Mouse (Mus musculus): ENCODE measurements at regions not wholly inside any gene's neighbourhood (a gene's known extent, or its start where the extent isn't known, plus 50 kb on each side); places are given as distances from the start of the nearest gene placed in this dataset.

GRCm38 (mm10) chr1:64297343-64297742, 175.3 kb upstream of the Klf7 start:
- H3K27me3 ChIP-seq (ENCODE audit: control insufficient read depth, insufficient read depth, low read length), result no peaks in the 10 kb centered on the region
- H3K4me1 ChIP-seq (ENCODE audit: control insufficient read depth, insufficient read depth, low read length), result peaks cover 3% of the 10 kb centered on the region; the same call in 1 of the 2 replicates
- 80% methylated on average over 5 of the region's 5 CpGs for WGBS (ENCODE audit: insufficient replicate concordance)
- H3K9me3 ChIP-seq (replicated peaks; ENCODE audit: control insufficient read depth, low read length), result no peaks in the 10 kb centered on the region
- ATAC-seq (replicated peaks; ENCODE audit: insufficient number of reproducible peaks, low FRiP score, low TSS enrichment), result no peak
- H3K27ac ChIP-seq (ENCODE audit: low read depth, low read length), result no peak overlapping the region
- no peak overlapping the region for H3K9ac ChIP-seq (ENCODE audit: low read depth, low read length)
- H3K4me2 ChIP-seq, result no peak overlapping the region
- H3K36me3 ChIP-seq (ENCODE audit: control insufficient read depth, insufficient read depth, low read length), result no peaks in the 10 kb centered on the region
- no peak overlapping the region for H3K4me3 ChIP-seq (ENCODE audit: low read depth, low read length)

- Histone ChIP-seq H3K27me3 (ENCODE audit: control insufficient read depth, insufficient read depth, low read length) (no peaks in the 10 kb centered on the region), H3K4me2 (no peak overlapping the region), H3K9ac (ENCODE audit: low read depth, low read length) (no peak overlapping the region), H3K4me1 (ENCODE audit: control insufficient read depth, insufficient read depth, low read length) (no peaks in the 10 kb centered on the region), H3K4me3 (ENCODE audit: low read depth, low read length) (no peak overlapping the region), H3K27ac (ENCODE audit: low read depth, low read length) (no peak overlapping the region), H3K36me3 (ENCODE audit: control insufficient read depth, insufficient read depth, low read length) (no peaks in the 10 kb centered on the region), H3K9me3 (replicated peaks; ENCODE audit: control insufficient read depth, low read length) (no peaks in the 10 kb centered on the region)
- 49% methylated on average over 6 of the region's 6 CpGs for WGBS (ENCODE audit: insufficient replicate concordance)
- ATAC-seq (replicated peaks; ENCODE audit: insufficient number of reproducible peaks, low FRiP score, low TSS enrichment), result no peak
Observed at GRCm38 (mm10) chr1:64295512-64295945, 173.4 kb upstream of the Klf7 start.

- H3K4me1 ChIP-seq (ENCODE audit: control insufficient read depth, insufficient read depth, low read length), result no peaks in the 10 kb centered on the region
- no peaks in the 10 kb centered on the region for H3K36me3 ChIP-seq (ENCODE audit: control insufficient read depth, insufficient read depth, low read length)
- no peak overlapping the region for H3K4me2 ChIP-seq
- no peak overlapping the region for H3K9ac ChIP-seq (ENCODE audit: low read depth, low read length)
- H3K27ac ChIP-seq (ENCODE audit: low read depth, low read length), result no peak overlapping the region
- no peak overlapping the region for H3K4me3 ChIP-seq (ENCODE audit: low read depth, low read length)
- no peaks in the 10 kb centered on the region for H3K27me3 ChIP-seq (ENCODE audit: control insufficient read depth, insufficient read depth, low read length)
- ATAC-seq (replicated peaks; ENCODE audit: insufficient number of reproducible peaks, low FRiP score, low TSS enrichment), result no peak
- H3K9me3 ChIP-seq (replicated peaks; ENCODE audit: control insufficient read depth, low read length), result no peaks in the 10 kb centered on the region
- 80% methylated on average over 7 of the region's 7 CpGs for WGBS (ENCODE audit: insufficient replicate concordance)
Observed at GRCm38 (mm10) chr1:64295051-64295450, 173.0 kb upstream of the Klf7 start.

GRCm38 (mm10) chr1:64288812-64289447, 166.8 kb upstream of the Klf7 start:
- Histone ChIP-seq H3K4me3 (ENCODE audit: low read depth, low read length) (no peak overlapping the region), H3K9me3 (replicated peaks; ENCODE audit: control insufficient read depth, low read length) (no peaks in the 10 kb centered on the region), H3K4me2 (peak overlapping the region; percentile 25; the same call in 1 of the 2 replicates), H3K27ac (ENCODE audit: low read depth, low read length) (no peak overlapping the region), H3K27me3 (ENCODE audit: control insufficient read depth, insufficient read depth, low read length) (no peaks in the 10 kb centered on the region), H3K4me1 (ENCODE audit: control insufficient read depth, insufficient read depth, low read length) (peaks cover 7% of the 10 kb centered on the region; the same call in 1 of the 2 replicates), H3K36me3 (ENCODE audit: control insufficient read depth, insufficient read depth, low read length) (no peaks in the 10 kb centered on the region), H3K9ac (ENCODE audit: low read depth, low read length) (peak overlapping the region; percentile 30; the same call in 1 of the 2 replicates)
- 28% methylated on average over 12 of the region's 12 CpGs for WGBS (ENCODE audit: insufficient replicate concordance)
- ATAC-seq (replicated peaks; ENCODE audit: insufficient number of reproducible peaks, low FRiP score, low TSS enrichment), result 0 out of 2 replicates have a peak, but pooled peaks have one; percentile 39

GRCm38 (mm10) chr1:64287068-64287467, 165.0 kb upstream of the Klf7 start:
- Histone ChIP-seq H3K9ac (ENCODE audit: low read depth, low read length) (no peak overlapping the region), H3K4me1 (ENCODE audit: control insufficient read depth, insufficient read depth, low read length) (peaks cover 7% of the 10 kb centered on the region; the same call in 1 of the 2 replicates), H3K9me3 (replicated peaks; ENCODE audit: control insufficient read depth, low read length) (no peaks in the 10 kb centered on the region), H3K4me2 (no peak overlapping the region), H3K4me3 (ENCODE audit: low read depth, low read length) (no peak overlapping the region), H3K27me3 (ENCODE audit: control insufficient read depth, insufficient read depth, low read length) (no peaks in the 10 kb centered on the region), H3K27ac (ENCODE audit: low read depth, low read length) (no peak overlapping the region), H3K36me3 (ENCODE audit: control insufficient read depth, insufficient read depth, low read length) (no peaks in the 10 kb centered on the region)
- no peak for ATAC-seq (replicated peaks; ENCODE audit: insufficient number of reproducible peaks, low FRiP score, low TSS enrichment)
- WGBS (ENCODE audit: insufficient replicate concordance), result 65% methylated on average over 2 of the region's 2 CpGs

GRCm38 (mm10) chr1:64284656-64285055, 162.6 kb upstream of the Klf7 start:
- WGBS (ENCODE audit: insufficient replicate concordance), result 72% methylated on average over 8 of the region's 8 CpGs
- no peak for ATAC-seq (replicated peaks; ENCODE audit: insufficient number of reproducible peaks, low FRiP score, low TSS enrichment)

GRCm38 (mm10) chr1:64275865-64276264, 153.8 kb upstream of the Klf7 start:
- no peak overlapping the region for H3K9ac ChIP-seq (ENCODE audit: low read depth, low read length)
- no peak overlapping the region for H3K4me3 ChIP-seq (ENCODE audit: low read depth, low read length)
- H3K27ac ChIP-seq (ENCODE audit: low read depth, low read length), result no peak overlapping the region
- H3K36me3 ChIP-seq (ENCODE audit: control insufficient read depth, insufficient read depth, low read length), result no peaks in the 10 kb centered on the region
- H3K27me3 ChIP-seq (ENCODE audit: control insufficient read depth, insufficient read depth, low read length), result no peaks in the 10 kb centered on the region
- no peaks in the 10 kb centered on the region for H3K4me1 ChIP-seq (ENCODE audit: control insufficient read depth, insufficient read depth, low read length)
- no peak overlapping the region for H3K4me2 ChIP-seq
- no peak for ATAC-seq (replicated peaks; ENCODE audit: insufficient number of reproducible peaks, low FRiP score, low TSS enrichment)
- H3K9me3 ChIP-seq (replicated peaks; ENCODE audit: control insufficient read depth, low read length), result no peaks in the 10 kb centered on the region

More at GRCm38 (mm10) chr1:64284656-64285055, 162.6 kb upstream of the Klf7 start:
- Histone ChIP-seq H3K27me3 (ENCODE audit: control insufficient read depth, insufficient read depth, low read length) (no peaks in the 10 kb centered on the region), H3K4me1 (ENCODE audit: control insufficient read depth, insufficient read depth, low read length) (peaks cover 7% of the 10 kb centered on the region; the same call in 1 of the 2 replicates), H3K27ac (ENCODE audit: low read depth, low read length) (no peak overlapping the region), H3K9me3 (replicated peaks; ENCODE audit: control insufficient read depth, low read length) (no peaks in the 10 kb centered on the region), H3K9ac (ENCODE audit: low read depth, low read length) (no peak overlapping the region), H3K4me2 (no peak overlapping the region), H3K4me3 (ENCODE audit: low read depth, low read length) (no peak overlapping the region), H3K36me3 (ENCODE audit: control insufficient read depth, insufficient read depth, low read length) (no peaks in the 10 kb centered on the region)

- Histone ChIP-seq H3K27me3 (ENCODE audit: control insufficient read depth, insufficient read depth, low read length) (no peaks in the 10 kb centered on the region), H3K9me3 (replicated peaks; ENCODE audit: control insufficient read depth, low read length) (no peaks in the 10 kb centered on the region), H3K4me2 (no peak overlapping the region), H3K9ac (ENCODE audit: low read depth, low read length) (no peak overlapping the region), H3K27ac (ENCODE audit: low read depth, low read length) (no peak overlapping the region), H3K36me3 (ENCODE audit: control insufficient read depth, insufficient read depth, low read length) (no peaks in the 10 kb centered on the region), H3K4me1 (ENCODE audit: control insufficient read depth, insufficient read depth, low read length) (no peaks in the 10 kb centered on the region), H3K4me3 (ENCODE audit: low read depth, low read length) (no peak overlapping the region)
- WGBS (ENCODE audit: insufficient replicate concordance), result 77% methylated on average over 3 of the region's 3 CpGs
- ATAC-seq (replicated peaks; ENCODE audit: insufficient number of reproducible peaks, low FRiP score, low TSS enrichment), result no peak
Observed at GRCm38 (mm10) chr1:64275086-64275802, 153.2 kb upstream of the Klf7 start.

Data from heart, embryonic 11.5 days (tissue).